11 mouse cellular contexts compared by ENCODE assay signal in genomic region chr10:127563840-127564239, GRCm38 (mm10). TPM values are rescaled to one million over a fixed set of nuclear protein-coding genes. Genes with fewer than 3 reads are reported as not detected.
DNase-seq lines count a peak whose midpoint lies in the region; ATAC-seq and TF ChIP-seq lines count a peak whose summit lies in the region.
"Had no signal": no experiment of that assay in that cellular context is flagged by ENCODE, and none has a peak within 500 bp of the region (broad histone marks: within the 10 kb centered on the region; RNA-seq: fewer than 3 reads in every experiment).

No protein-coding gene starts in this region.

- ATAC-seq in neural tube, embryonic 13.5 days (ENCODE audit: low read depth), result 0 out of 2 replicates have a peak, but pooled peaks have one; percentile 17
- ATAC-seq in hindbrain, embryonic 13.5 days (ENCODE audit: low FRiP score), result no peak
- ATAC-seq in stomach, postnatal 0 days (ENCODE audit: low FRiP score, low TSS enrichment), result no peak
- ATAC-seq: forebrain, embryonic 14.5 days had no signal

- peak overlapping the region; percentile 11; the same call in 1 of the 2 replicates for H3K27ac ChIP-seq in kidney, adult 2 months (ENCODE audit: insufficient read depth, low read depth, low read length)
- no peak overlapping the region for H3K27ac ChIP-seq in neural tube, embryonic 13.5 days (replicated peaks)
- 0 out of 2 replicates have a peak overlapping the region, but pooled peaks have one; percentile 6 for H3K27ac ChIP-seq in hindbrain, embryonic 13.5 days
- peak overlapping the region; percentile 70 for H3K27ac ChIP-seq in stomach, postnatal 0 days (replicated peaks)
- H3K27ac ChIP-seq: liver, embryonic 13.5 days had no signal

- H3K4me2 ChIP-seq in neural tube, embryonic 13.5 days, result no peak overlapping the region
- H3K4me2 ChIP-seq in hindbrain, embryonic 13.5 days, result no peak overlapping the region
- H3K4me2 ChIP-seq in stomach, postnatal 0 days (replicated peaks; ENCODE audit: low read depth), result no peak overlapping the region
- H3K4me2 ChIP-seq: liver, embryonic 13.5 days had no signal

- no peak for TF ChIP-seq CTCF in kidney, adult 2 months (conservative IDR thresholded peaks at IDR 0.05; ENCODE audit: insufficient read depth, insufficient read length, low read depth, low read length)
- TF ChIP-seq CTCF in stomach, postnatal 0 days (IDR thresholded peaks at IDR 0.05; ENCODE audit: low read depth), result no peak

- H3K9ac ChIP-seq in neural tube, embryonic 13.5 days, result no peak overlapping the region
- no peak overlapping the region for H3K9ac ChIP-seq in hindbrain, embryonic 13.5 days
- H3K9ac ChIP-seq in stomach, postnatal 0 days (ENCODE audit: low read length), result no peak overlapping the region
- H3K9ac ChIP-seq: liver, embryonic 13.5 days had no signal

- H3K36me3 ChIP-seq in kidney, adult 2 months (ENCODE audit: control insufficient read depth, insufficient read depth, low read length), result no peaks in the 10 kb centered on the region
- peaks cover 93% of the 10 kb centered on the region for H3K36me3 ChIP-seq in neural tube, embryonic 13.5 days
- peaks cover 92% of the 10 kb centered on the region for H3K36me3 ChIP-seq in hindbrain, embryonic 13.5 days
- peaks cover 29% of the 10 kb centered on the region for H3K36me3 ChIP-seq in stomach, postnatal 0 days (ENCODE audit: control insufficient read depth, insufficient read depth, low read length)

- TF ChIP-seq POLR2A in kidney, adult 2 months (IDR thresholded peaks at IDR 0.05; ENCODE audit: low read depth, low read length), result no peak

- no peaks in the 10 kb centered on the region for H3K9me3 ChIP-seq in neural tube, embryonic 13.5 days
- H3K9me3 ChIP-seq in hindbrain, embryonic 13.5 days, result no peaks in the 10 kb centered on the region
- H3K9me3 ChIP-seq in stomach, postnatal 0 days (ENCODE audit: control insufficient read depth, low read length), result no peaks in the 10 kb centered on the region
- H3K9me3 ChIP-seq: liver, embryonic 13.5 days had no signal

- no peak for DNase-seq in kidney, adult 2 months
- no peak for DNase-seq in kidney, postnatal 25 days
- no peak for DNase-seq in neural tube, embryonic 10.5 days (ENCODE audit: extremely low spot score, low spot score)
- DNase-seq in stomach, postnatal 0 days (ENCODE audit: low spot score), result no peak
- DNase-seq in layer of hippocampus, adult 9-11 months, result no peak
- DNase-seq in spleen, adult 18-20 months, result no peak
- DNase-seq: liver, embryonic 13.5 days; thymus, postnatal 4 days had no signal

- WGBS in kidney, adult 2 months, result 54% methylated on average over 8 of the region's 8 CpGs
- WGBS in neural tube, embryonic 13.5 days, result 72% methylated on average over 8 of the region's 8 CpGs
- WGBS in hindbrain, embryonic 13.5 days, result 80% methylated on average over 8 of the region's 8 CpGs
- 71% methylated on average over 8 of the region's 8 CpGs for WGBS in stomach, postnatal 0 days

- no peak for TF ChIP-seq EP300 in stomach, postnatal 0 days (optimal IDR thresholded peaks at IDR 0.05)

- H3K4me1 ChIP-seq in kidney, adult 2 months (ENCODE audit: control insufficient read depth, insufficient read depth, low read length), result no peaks in the 10 kb centered on the region
- H3K4me1 ChIP-seq in neural tube, embryonic 13.5 days (replicated peaks), result 0 out of 2 replicates have a peak, but pooled peaks cover 5% of the 10 kb centered on the region
- H3K4me1 ChIP-seq in hindbrain, embryonic 13.5 days (replicated peaks), result 0 out of 2 replicates have a peak, but pooled peaks cover 3% of the 10 kb centered on the region
- H3K4me1 ChIP-seq in stomach, postnatal 0 days (replicated peaks; ENCODE audit: control insufficient read depth, insufficient read depth), result no peaks in the 10 kb centered on the region; the same call in 1 of the 2 replicates
- H3K4me1 ChIP-seq: liver, embryonic 13.5 days had no signal

- no peaks in the 10 kb centered on the region for H3K27me3 ChIP-seq in kidney, adult 2 months (replicated peaks; ENCODE audit: control insufficient read depth, insufficient read depth, low read length)
- no peaks in the 10 kb centered on the region for H3K27me3 ChIP-seq in neural tube, embryonic 13.5 days
- H3K27me3 ChIP-seq in hindbrain, embryonic 13.5 days, result no peaks in the 10 kb centered on the region
- no peaks in the 10 kb centered on the region for H3K27me3 ChIP-seq in stomach, postnatal 0 days (ENCODE audit: control insufficient read depth, insufficient read depth, low read length)

- no peak overlapping the region for H3K4me3 ChIP-seq in kidney, adult 2 months (ENCODE audit: insufficient read depth, low read depth, low read length)
- no peak overlapping the region for H3K4me3 ChIP-seq in neural tube, embryonic 13.5 days
- H3K4me3 ChIP-seq in hindbrain, embryonic 13.5 days, result no peak overlapping the region
- no peak overlapping the region for H3K4me3 ChIP-seq in stomach, postnatal 0 days (ENCODE audit: low read depth, low read length)
- H3K4me3 ChIP-seq: liver, embryonic 13.5 days had no signal

RNA-seq across cellular contexts. Expression of gene Nxph4, which starts 29.5 kb away (rescaled TPM):
- polyA plus RNA-seq in kidney, adult 2 months (2012; rRNA removed), result 2.0 and 2.2 TPM in 2 replicates
- polyA plus RNA-seq in neural tube, embryonic 13.5 days (2015; fragmentation: Nextera tagmentation; extraction: Ambion mirVana), result 128 and 133 TPM in 2 replicates
- 139 and 176 TPM in 2 replicates for polyA plus RNA-seq in hindbrain, embryonic 13.5 days (2015; fragmentation: Nextera tagmentation; extraction: Ambion mirVana)
- polyA plus RNA-seq in stomach, postnatal 0 days (2015; fragmentation: Nextera tagmentation; extraction: Ambion mirVana), result 2.7 and 4.0 TPM in 2 replicates

RNA-seq across cellular contexts. Expression of gene Shmt2, which starts 41.6 kb away (rescaled TPM):
- polyA plus RNA-seq in kidney, adult 2 months (2012; rRNA removed), result 232 and 274 TPM in 2 replicates
- 52.4 and 53.0 TPM in 2 replicates for polyA plus RNA-seq in neural tube, embryonic 13.5 days (2015; fragmentation: Nextera tagmentation; extraction: Ambion mirVana)
- 52.7 and 57.5 TPM in 2 replicates for polyA plus RNA-seq in hindbrain, embryonic 13.5 days (2015; fragmentation: Nextera tagmentation; extraction: Ambion mirVana)
- 38.9 and 40.9 TPM in 2 replicates for polyA plus RNA-seq in stomach, postnatal 0 days (2015; fragmentation: Nextera tagmentation; extraction: Ambion mirVana)

RNA-seq across cellular contexts. Expression of gene Ndufa4l2, which starts 49.1 kb away (rescaled TPM):
- 24.4 and 27.4 TPM in 2 replicates for polyA plus RNA-seq in kidney, adult 2 months (2012; rRNA removed)
- 10.1 and 10.6 TPM in 2 replicates for polyA plus RNA-seq in neural tube, embryonic 13.5 days (2015; fragmentation: Nextera tagmentation; extraction: Ambion mirVana)
- 13.4 and 15.5 TPM in 2 replicates for polyA plus RNA-seq in hindbrain, embryonic 13.5 days (2015; fragmentation: Nextera tagmentation; extraction: Ambion mirVana)
- polyA plus RNA-seq in stomach, postnatal 0 days (2015; fragmentation: Nextera tagmentation; extraction: Ambion mirVana), result 58.2 and 72.8 TPM in 2 replicates

RNA-seq across cellular contexts. Expression of gene Lrp1, which starts 57.1 kb away (rescaled TPM):
- polyA plus RNA-seq in kidney, adult 2 months (2012; rRNA removed), result 55.3 and 57.8 TPM in 2 replicates
- polyA plus RNA-seq in neural tube, embryonic 13.5 days (2015; fragmentation: Nextera tagmentation; extraction: Ambion mirVana), result 80.9 and 110 TPM in 2 replicates
- polyA plus RNA-seq in hindbrain, embryonic 13.5 days (2015; fragmentation: Nextera tagmentation; extraction: Ambion mirVana), result 101 and 108 TPM in 2 replicates
- polyA plus RNA-seq in stomach, postnatal 0 days (2015; fragmentation: Nextera tagmentation; extraction: Ambion mirVana), result 32.7 and 37.4 TPM in 2 replicates

Comparison
In these comparisons a context has a peak if more than half of its experiments do, and no peak if none do; other contexts are left out.
1. RNA of gene Nxph4, which starts 29.5 kb away (polyA plus RNA-seq): 139 to 176 TPM in hindbrain, embryonic 13.5 days and 128 to 133 TPM in neural tube, embryonic 13.5 days; 2.7 to 4.0 TPM in stomach, postnatal 0 days and 2.0 to 2.2 TPM in kidney, adult 2 months; every median in the first group is over 10 times any median in the second.